Mouse (Mus musculus): ENCODE measurements around the gene Eya2.

The Eya2 gene

GRCm38 (mm10) chr2:165818570-165818969 is 223.7 kb downstream of the Eya2 start:
- no peak for DNase-seq (ENCODE audit: low spot score)

- peak; percentile 77 for DNase-seq (ENCODE audit: low spot score)
These were observed 224.4 kb downstream of the Eya2 start for GRCm38 (mm10) chr2:165818985-165819948.

- no peak for DNase-seq (ENCODE audit: low spot score)
These were observed 225.2 kb downstream of the Eya2 start for GRCm38 (mm10) chr2:165820073-165820472.

GRCm38 (mm10) chr2:165820504-165821095 is 225.8 kb downstream of the Eya2 start:
- DNase-seq (ENCODE audit: low spot score) = no peak
